ENCODE assay signal across 23 mouse cellular contexts in the genomic region with DNA sequence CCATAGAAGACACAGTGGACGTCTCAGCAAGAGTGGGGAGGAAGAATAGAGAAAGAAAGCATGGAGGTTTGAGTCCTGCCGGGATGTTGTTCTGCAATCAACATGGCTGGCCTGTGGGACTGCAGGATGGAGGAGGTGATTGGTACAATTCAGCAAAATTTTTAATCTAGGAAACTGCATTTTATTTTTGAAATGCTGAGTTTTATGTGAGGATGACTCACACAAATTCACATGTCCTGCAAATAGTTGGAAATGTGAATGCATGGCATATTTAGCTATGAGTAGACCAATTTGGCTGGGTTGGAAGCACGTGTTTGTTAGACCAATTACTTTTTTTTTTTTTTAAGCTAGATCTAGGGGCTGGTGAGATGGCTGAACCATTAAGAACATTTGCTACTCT.
DNase-seq lines count a peak whose midpoint lies in the region; ATAC-seq lines count a peak whose summit lies in the region.
"Had no signal": no experiment of that assay in that cellular context is flagged by ENCODE, and none has a peak within 500 bp of the region (broad histone marks: within the 10 kb centered on the region; RNA-seq: fewer than 3 reads in every experiment).

No protein-coding gene starts in this region.

- H3K79me2 ChIP-seq in macrophage (ENCODE audit: inconsistent target), result no peaks in the 10 kb centered on the region

- H3K9me3 ChIP-seq in hindbrain, embryonic 11.5 days (ENCODE audit: control insufficient read depth, low read length), result no peaks in the 10 kb centered on the region
- H3K9me3 ChIP-seq: embryonic facial prominence, embryonic 15.5 days; forebrain, embryonic 12.5 days; G1E; heart, embryonic 10.5 days; hindbrain, embryonic 13.5 days; intestine, embryonic 15.5 days had no signal

- peak overlapping the region; percentile 65 for H3K27ac ChIP-seq in macrophage
- no peak overlapping the region for H3K27ac ChIP-seq in hindbrain, embryonic 11.5 days (ENCODE audit: low read depth, low read length)
- H3K27ac ChIP-seq: embryonic facial prominence, embryonic 15.5 days; forebrain, embryonic 12.5 days; heart, embryonic 10.5 days; hindbrain, embryonic 13.5 days; intestine, embryonic 15.5 days had no signal

- peak; percentile 28 for DNase-seq in right cerebral cortex, adult 18-20 months
- no peak for DNase-seq in right cerebral cortex, postnatal 25 days
- peak; percentile 80 for DNase-seq in brain, adult 2 months (ENCODE audit: low read depth, low spot score)
- DNase-seq in layer of hippocampus, adult 18-20 months (ENCODE audit: low spot score in 2 of 2), result no peak
- no peak for DNase-seq in hindbrain, embryonic 11.5 days (ENCODE audit: low spot score)
- DNase-seq: adrenal gland, postnatal 14 days; B cell, adult 2 months; cerebellum, adult 2 months; cerebellum, postnatal 10 days; embryo, embryonic 11 days; gastrocnemius, postnatal 10 days; heart, adult 18-20 months; heart, postnatal 10 days; heart, postnatal 4 days had no signal

- H3K27me3 ChIP-seq in hindbrain, embryonic 11.5 days (ENCODE audit: control insufficient read depth, insufficient read depth, low read length), result no peaks in the 10 kb centered on the region
- H3K27me3 ChIP-seq: embryonic facial prominence, embryonic 15.5 days; forebrain, embryonic 12.5 days; hindbrain, embryonic 13.5 days; intestine, embryonic 15.5 days had no signal

- 86% methylated on average over 3 of the region's 3 CpGs for WGBS in macrophage (ENCODE audit: missing documents)
- WGBS in hindbrain, embryonic 11.5 days, result 92% methylated on average over 3 of the region's 3 CpGs

- no peak for ATAC-seq in hindbrain, embryonic 11.5 days (ENCODE audit: low FRiP score)
- ATAC-seq: CD4-positive, CD25-positive, alpha-beta regulatory T cell, adult 4 months; forebrain, embryonic 16.5 days; intestine, embryonic 15.5 days had no signal

- H3K4me1 ChIP-seq in hindbrain, embryonic 11.5 days (replicated peaks; ENCODE audit: control insufficient read depth, insufficient read depth, low read length), result no peaks in the 10 kb centered on the region
- H3K4me1 ChIP-seq: embryonic facial prominence, embryonic 15.5 days; forebrain, embryonic 12.5 days; hindbrain, embryonic 13.5 days; intestine, embryonic 15.5 days had no signal

- no peak overlapping the region for H3K4me2 ChIP-seq in hindbrain, embryonic 11.5 days (replicated peaks; ENCODE audit: low read depth, low read length)
- H3K4me2 ChIP-seq: embryonic facial prominence, embryonic 15.5 days; forebrain, embryonic 12.5 days; hindbrain, embryonic 13.5 days; intestine, embryonic 15.5 days had no signal

- H3K9ac ChIP-seq in hindbrain, embryonic 11.5 days (ENCODE audit: low read depth, low read length), result no peak overlapping the region
- H3K9ac ChIP-seq: embryonic facial prominence, embryonic 15.5 days; forebrain, embryonic 12.5 days; hindbrain, embryonic 13.5 days; intestine, embryonic 15.5 days had no signal

- H3K36me3 ChIP-seq in macrophage (ENCODE audit: inconsistent target), result no peaks in the 10 kb centered on the region
- H3K36me3 ChIP-seq in hindbrain, embryonic 11.5 days (ENCODE audit: control insufficient read depth, insufficient read depth, low read length), result no peaks in the 10 kb centered on the region
- H3K36me3 ChIP-seq: embryonic facial prominence, embryonic 15.5 days; forebrain, embryonic 12.5 days; hindbrain, embryonic 13.5 days; intestine, embryonic 15.5 days had no signal

- no peak overlapping the region for H3K4me3 ChIP-seq in macrophage (ENCODE audit: inconsistent target)
- H3K4me3 ChIP-seq in hindbrain, embryonic 11.5 days (ENCODE audit: low read depth, low read length), result no peak overlapping the region
- H3K4me3 ChIP-seq: embryonic facial prominence, embryonic 15.5 days; forebrain, embryonic 12.5 days; heart, embryonic 10.5 days; hindbrain, embryonic 13.5 days; intestine, embryonic 15.5 days had no signal

Comparison
In these comparisons a context has a peak if more than half of its experiments do, and no peak if none do; other contexts are left out.
1. DNase-seq: peak in right cerebral cortex, adult 18-20 months (single experiment) and brain, adult 2 months (single experiment); none in right cerebral cortex, postnatal 25 days (single experiment), layer of hippocampus, adult 18-20 months (0 of 2) and hindbrain, embryonic 11.5 days (single experiment).